Mouse (Mus musculus) left cerebral cortex, adult 11 months (tissue): ENCODE measurements at regions not wholly inside any gene's neighbourhood (a gene's known extent, or its start where the extent isn't known, plus 50 kb on each side); places are given as distances from the start of the nearest gene placed in this dataset.
A peak's percentile ranks its signal among the peaks of the same experiment; 100 is the strongest.
"Not testable (repeated sequence)": the region's sequence is repeated elsewhere in the genome, so short reads cannot be mapped to it uniquely, and the experiment has no call there.

Experiments used
- DNase-seq: peaks from one replicate; pipeline ENCODE4 v3.0.0; 2022; ENCODE audit warnings: low spot score

GRCm38 (mm10) chr16:50779030-50779784, 188.3 kb upstream of the Ccdc54 start:
- no peak for DNase-seq

- DNase-seq: not testable (repeated sequence)
Observed at GRCm38 (mm10) chr16:50774699-50775098, 183.7 kb upstream of the Ccdc54 start.

- no peak for DNase-seq
Observed at GRCm38 (mm10) chr16:50766055-50766770, 175.3 kb upstream of the Ccdc54 start.

DNA sequence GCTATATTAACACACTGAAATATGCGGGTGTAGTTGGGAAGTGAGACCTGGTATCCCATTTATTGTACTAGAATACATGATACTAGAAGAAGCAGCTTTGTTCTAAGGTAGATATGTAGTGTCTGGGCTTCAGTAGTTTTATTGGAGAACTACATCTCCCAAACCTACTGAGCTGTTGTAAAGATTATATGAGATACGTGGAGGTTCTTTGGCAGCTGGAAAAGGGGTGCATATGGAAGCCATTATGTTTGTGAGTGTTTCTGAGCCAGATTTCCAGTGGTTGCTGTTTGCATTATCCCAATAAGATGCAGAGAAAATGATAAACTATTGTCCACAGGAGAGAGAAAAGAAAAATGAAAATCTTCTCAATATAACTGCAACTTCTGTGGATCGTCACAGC, 171.1 kb upstream of the Ccdc54 start:
- no peak for DNase-seq

GRCm38 (mm10) chr16:50759979-50760378, 169.0 kb upstream of the Ccdc54 start:
- DNase-seq: no peak

- DNase-seq: no peak
Observed at GRCm38 (mm10) chr16:50756696-50757095, 165.7 kb upstream of the Ccdc54 start.

DNA sequence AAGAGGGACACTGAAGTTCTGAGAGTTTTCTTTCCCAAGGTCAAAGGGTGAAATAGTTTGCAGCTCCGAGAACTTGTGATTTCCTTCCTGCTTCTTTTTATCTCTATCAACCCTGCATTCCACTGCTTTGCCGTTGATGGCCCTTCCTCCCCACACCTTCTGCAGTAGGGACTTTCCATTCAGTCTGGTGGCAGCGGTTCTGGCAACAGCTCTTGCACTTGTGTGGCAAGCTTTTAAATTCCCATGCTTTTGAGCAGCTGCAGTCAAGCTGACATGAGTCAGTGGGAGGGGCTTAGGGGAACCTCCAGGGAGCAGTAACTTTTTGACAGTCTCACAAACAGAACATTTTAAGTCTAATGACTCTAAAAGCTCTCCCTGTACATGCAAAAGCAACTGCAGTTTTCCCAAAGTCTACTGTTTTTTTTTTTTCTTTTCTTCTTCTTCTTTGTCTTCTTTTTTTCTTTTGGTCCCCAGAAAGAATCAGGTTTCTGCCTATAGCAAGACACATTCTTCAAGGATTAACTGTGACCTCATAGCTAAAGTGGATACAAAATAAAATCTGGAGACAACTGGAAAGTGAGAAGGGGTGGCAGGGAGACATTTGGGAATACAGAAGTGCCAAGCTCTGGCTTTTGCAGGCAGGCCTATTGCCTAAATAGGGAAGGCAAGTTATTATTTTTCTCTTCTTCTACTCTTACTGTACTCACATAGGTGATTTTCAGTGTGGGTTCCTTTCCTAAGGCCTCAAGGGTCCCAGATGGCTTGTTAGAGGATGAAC, 162.8 kb upstream of the Ccdc54 start:
- DNase-seq: no peak

DNA sequence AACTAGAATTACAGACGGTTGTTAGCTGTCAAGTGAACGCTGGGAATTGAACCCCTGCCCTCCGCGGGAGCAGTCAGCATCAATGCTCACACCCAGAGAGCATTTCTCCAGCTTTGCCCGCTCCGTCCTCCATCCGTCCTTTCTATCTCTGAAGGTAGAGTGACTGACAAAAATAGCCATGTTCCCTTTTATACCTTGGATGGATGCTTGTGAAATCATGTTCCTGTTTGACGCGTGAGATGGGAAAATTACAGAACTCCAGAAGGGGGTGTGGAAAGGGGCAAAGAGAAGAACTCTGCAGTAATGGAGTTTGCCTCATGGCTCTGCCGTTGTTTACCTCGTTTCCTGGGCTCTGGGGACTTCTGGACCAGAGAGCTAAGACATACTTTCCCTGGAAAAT, 162.1 kb upstream of the Ccdc54 start:
- no peak for DNase-seq

GRCm38 (mm10) chr16:50752277-50752600, 161.3 kb upstream of the Ccdc54 start:
- DNase-seq: no peak

DNA sequence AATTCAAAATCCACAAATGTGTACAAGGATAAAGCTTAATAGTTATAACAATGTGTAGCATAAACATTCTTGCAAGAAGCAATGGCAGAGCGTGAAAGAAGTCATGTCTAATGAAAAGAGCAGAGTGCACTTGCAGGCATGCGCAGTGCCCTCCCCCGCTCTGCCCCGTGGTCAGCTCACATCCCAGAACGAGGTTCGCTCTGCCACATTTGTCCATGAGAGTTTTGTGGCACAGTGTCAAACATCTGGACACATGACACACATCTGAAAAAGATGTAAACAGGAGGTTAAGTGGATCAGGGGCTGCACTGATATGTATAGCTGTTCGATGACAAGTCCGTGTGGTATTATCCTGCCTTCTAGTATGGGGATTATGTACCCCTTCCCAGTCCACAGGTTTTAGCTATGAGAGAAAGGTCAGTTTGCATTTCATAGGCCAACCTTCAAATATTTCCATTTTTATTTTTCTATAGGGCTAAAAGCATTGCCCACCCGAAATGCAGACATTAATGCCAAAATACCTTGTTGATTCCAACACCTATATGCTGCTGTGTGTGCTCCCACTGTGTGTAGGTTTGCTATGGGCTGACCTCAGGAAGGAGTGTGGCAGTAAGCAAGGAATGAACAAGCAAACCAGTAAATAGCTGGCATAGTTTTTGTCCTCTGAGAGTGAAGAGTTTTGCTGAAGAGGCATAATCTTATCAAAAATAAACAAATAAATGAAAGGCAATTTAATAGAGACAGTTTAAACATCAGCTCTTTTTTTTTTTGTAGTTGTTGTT, 160.7 kb upstream of the Ccdc54 start:
- no peak for DNase-seq

- DNase-seq: no peak
Observed at GRCm38 (mm10) chr16:50747698-50748097, 156.7 kb upstream of the Ccdc54 start.

DNA sequence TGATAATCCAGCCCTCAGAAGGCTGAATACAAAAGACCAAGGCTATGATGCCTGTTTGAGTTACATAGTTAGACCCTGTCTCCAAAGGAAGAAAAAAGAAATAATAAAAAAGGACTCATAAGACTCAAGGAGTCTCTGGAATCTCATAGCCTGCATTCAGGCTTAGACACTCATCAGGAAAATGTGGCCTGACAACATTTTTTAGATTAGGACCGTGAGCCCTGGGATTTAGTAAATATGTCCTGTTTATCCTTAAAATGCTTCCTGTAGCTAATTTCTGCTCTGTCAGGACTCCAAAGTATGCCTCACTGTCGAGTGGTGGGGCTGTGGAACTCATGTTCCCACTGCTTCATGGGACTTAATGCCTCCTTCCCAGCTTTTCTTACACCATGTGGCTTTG, 154.8 kb upstream of the Ccdc54 start:
- DNase-seq: no peak

- DNase-seq: no peak
Observed at GRCm38 (mm10) chr16:50737396-50737843, 146.5 kb upstream of the Ccdc54 start.

GRCm38 (mm10) chr16:50736151-50737047, 145.4 kb upstream of the Ccdc54 start:
- DNase-seq: peak; percentile 85

DNA sequence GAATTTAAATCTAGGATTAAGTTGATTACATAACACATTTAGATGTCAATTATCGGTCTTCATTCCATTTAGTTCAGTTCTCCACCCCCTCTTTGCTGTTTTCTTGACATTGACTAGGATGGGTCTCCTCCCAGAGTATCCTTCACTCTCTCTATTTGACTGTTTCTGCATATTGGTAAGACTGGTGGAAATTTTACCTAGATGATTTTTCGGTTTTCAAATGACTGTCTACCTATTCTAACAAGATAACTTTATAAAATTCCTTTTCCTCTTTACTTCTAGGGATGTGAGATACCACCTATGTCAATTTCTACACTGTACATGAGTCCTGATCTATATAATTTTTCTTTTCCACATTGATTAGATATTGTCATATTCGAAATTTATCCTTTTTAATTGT, 142.4 kb upstream of the Ccdc54 start:
- DNase-seq: no peak

DNA sequence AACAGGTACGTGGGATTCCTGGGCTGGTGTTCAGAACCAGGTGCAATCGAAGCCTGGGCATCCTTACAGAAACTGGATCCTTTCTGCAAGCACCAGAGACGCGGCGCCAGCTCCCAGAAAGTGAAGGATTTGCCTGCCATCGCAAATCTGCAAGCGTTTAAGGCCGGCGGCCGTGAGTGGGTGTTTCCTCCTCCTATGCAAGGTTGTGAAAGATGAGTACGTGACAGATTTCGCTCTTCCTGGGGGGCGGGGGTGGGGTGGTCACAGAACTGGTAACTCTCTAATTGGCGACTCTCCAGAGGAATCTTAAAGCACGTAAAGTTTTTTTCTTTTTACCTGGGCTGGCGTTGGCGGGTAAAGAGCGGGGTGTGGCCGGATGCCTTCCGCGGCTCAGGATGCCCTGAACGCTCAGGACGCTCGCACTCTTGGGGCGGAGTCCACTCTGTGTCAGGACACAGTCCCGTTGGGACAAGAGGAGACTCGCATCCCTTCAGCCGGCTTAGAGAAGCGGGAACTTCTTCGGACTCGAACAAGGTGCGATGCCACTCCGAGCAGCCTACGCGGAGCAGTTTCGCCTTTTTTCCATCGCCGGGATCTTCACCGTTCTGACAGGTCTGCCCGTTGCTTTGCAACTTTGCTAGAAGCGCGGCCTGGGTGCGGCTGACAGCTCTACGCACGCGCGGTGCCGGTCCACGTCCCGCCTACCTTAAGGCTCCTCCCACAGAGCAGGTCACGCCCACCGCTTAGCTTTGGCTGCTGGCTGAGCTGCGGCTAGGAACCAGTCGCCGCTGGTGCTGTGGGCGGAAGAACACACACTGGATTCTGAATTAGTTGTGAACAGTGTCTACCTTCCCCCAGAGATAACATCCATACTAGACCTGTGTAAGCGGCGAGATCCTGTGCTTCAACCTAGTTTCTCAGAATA, 141.4 kb upstream of the Ccdc54 start:
- DNase-seq: peak; percentile 83

DNA sequence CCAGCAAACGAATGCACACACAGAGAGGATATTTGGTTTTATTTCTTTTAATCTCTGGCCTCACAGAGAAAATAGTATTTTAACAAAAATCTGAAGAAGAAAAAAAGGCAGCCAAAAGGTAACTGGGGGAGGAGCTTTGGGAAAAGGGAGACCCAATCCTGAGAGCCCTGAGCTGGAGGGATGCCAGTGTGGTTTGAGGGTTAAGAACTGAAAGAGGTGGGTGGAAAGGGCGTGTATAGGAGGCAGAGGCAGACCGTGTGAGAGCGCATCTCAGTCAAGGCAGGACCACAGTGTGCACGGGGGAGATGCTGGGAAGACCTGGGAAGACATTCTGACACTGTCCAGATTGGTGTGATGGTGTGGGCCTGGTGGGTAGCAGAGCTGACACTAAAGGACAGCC, 138.4 kb upstream of the Ccdc54 start:
- DNase-seq: no peak

DNA sequence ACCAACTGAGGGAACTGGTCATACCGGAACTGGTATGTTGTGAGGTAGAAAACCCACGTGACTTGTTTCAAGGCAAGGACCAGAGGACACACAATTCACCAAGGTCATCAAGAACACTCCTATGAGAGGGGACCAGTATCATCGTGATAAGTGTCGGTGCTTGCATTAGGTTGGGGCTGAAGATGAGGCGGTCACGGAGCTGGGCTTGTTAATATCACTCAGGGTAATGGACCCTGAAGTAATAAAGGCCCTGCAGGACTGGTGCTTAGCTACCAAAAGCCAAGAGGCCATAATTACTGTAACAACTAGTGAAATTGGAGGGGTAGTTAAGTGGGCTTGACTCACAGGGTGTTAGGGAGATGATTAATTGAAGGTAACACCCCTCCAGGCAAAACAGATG, 132.2 kb upstream of the Ccdc54 start:
- DNase-seq: no peak

GRCm38 (mm10) chr16:50717306-50718017, 126.5 kb upstream of the Ccdc54 start:
- no peak for DNase-seq
